Mouse (Mus musculus) lung, adult 2 months (tissue): Measurements from ENCODE around the gene Ccdc58.

ENCODE experiments used
- CTCF ChIP-seq: fragments of 200-500 bp; IDR thresholded peaks from 2 replicates; pipeline ENCODE4 v1.5.1; 2011; ENCODE audit warnings: mild to moderate bottlenecking, low read length, control low read depth; ENCODE audit not compliant: insufficient read depth
- POLR2A ChIP-seq: fragments of 200-500 bp; IDR thresholded peaks from 2 replicates; pipeline ENCODE4 v1.6.1; 2011; ENCODE audit warnings: low read depth, mild to moderate bottlenecking, control low read depth, low read length, borderline replicate concordance; ENCODE audit errors: extremely low read depth

DNA sequence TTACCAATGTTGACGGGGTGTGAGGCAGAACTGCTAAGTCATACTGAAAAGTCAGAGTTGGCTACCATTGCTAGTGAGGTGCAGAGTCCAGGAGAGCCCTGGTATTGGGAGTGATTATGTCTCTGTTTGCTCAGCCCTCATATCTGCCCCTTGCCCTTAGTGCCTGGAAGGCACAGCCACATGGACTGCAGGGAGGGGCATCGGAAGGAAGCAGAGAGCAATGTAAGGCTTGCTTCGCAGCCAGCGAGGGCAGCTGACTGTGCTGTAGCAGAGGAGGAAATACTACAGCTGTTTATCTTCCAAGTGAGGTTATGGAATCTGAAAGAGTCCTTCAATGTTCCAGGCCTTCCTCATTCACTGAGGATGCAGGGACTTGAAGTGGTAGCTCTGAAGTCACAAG lies 16.4 kb downstream of the Ccdc58 start:
- TF ChIP-seq CTCF (no peak), POLR2A (no peak)
